Mouse (Mus musculus) CH12.LX (cell line): ENCODE results near the gene Nol6. TPM values are rescaled to one million over a fixed set of nuclear protein-coding genes. Genes with fewer than 3 reads are reported as not detected.

Experiments used
- DNase-seq: peaks from one replicate; pipeline ENCODE4 v3.0.0-alpha.2; 2013; ENCODE audit errors: extremely low read depth
- H3K27ac ChIP-seq: 2 replicates; pipeline ENCODE4 v1.5.1; 2012; ENCODE audit warnings: low read depth, mild to moderate bottlenecking, control low read depth, moderate library complexity; ENCODE audit not compliant: insufficient read depth
- H3K27me3 ChIP-seq: replicated peaks from 2 replicates; pipeline ENCODE3; 2012; ENCODE audit warnings: inconsistent platforms
- H3K36me3 ChIP-seq, 2 experiments: replicated peaks in 1 of 2; 2 replicates each; pipeline versions ENCODE3 to v1.6.1; 2012; ENCODE audit warnings: inconsistent platforms in 1 of 2, low read length in 1 of 2, mild to moderate bottlenecking in 1 of 2, mixed read lengths in 1 of 2, moderate library complexity in 1 of 2; ENCODE audit not compliant: control insufficient read depth in 1 of 2, insufficient read depth in 1 of 2
- H3K4me1 ChIP-seq, 2 experiments: 2 replicates each; pipeline ENCODE4 v1.6.1; 2012; ENCODE audit warnings: inconsistent platforms in 1 of 2, moderate library complexity in 1 of 2; ENCODE audit not compliant: insufficient read depth in 2 of 2, control insufficient read depth in 1 of 2
- H3K4me2 ChIP-seq: 2 replicates; pipeline ENCODE4 v1.6.1; 2012; ENCODE audit warnings: low read depth, mild to moderate bottlenecking, control low read depth; ENCODE audit not compliant: poor library complexity, insufficient read depth, severe bottlenecking
- H3K4me3 ChIP-seq, 3 experiments: fragments of 150-350 bp in 1 of 3; sonication (generic) in 1 of 3; replicated peaks in 1 of 3; 2 replicates each; pipeline versions ENCODE3 to v1.5.1; 2011 to 2012; ENCODE audit warnings: low read depth in 2 of 3, low read length in 2 of 3, mild to moderate bottlenecking in 2 of 3, moderate library complexity in 2 of 3, control low read depth in 1 of 3, improper control_type of control experiment in 1 of 3, inconsistent platforms in 1 of 3, mixed read lengths in 1 of 3; ENCODE audit not compliant: poor library complexity in 1 of 3
- H3K79me2 ChIP-seq: replicated peaks from 2 replicates; pipeline ENCODE4 v1.6.1; 2012; ENCODE audit warnings: mild to moderate bottlenecking, moderate library complexity; ENCODE audit not compliant: control insufficient read depth, poor library complexity, insufficient read depth, severe bottlenecking; ENCODE audit errors: extremely low read depth
- H3K9ac ChIP-seq: 2 replicates; pipeline ENCODE4 v1.6.1; 2012; ENCODE audit warnings: low read depth, mild to moderate bottlenecking, control low read depth, moderate library complexity; ENCODE audit not compliant: insufficient read depth
- H3K9me3 ChIP-seq: replicated peaks from 2 replicates; pipeline ENCODE3; 2012; ENCODE audit warnings: low read length, inconsistent platforms, mixed read lengths
- CHD1 ChIP-seq: IDR thresholded peaks from 2 replicates; pipeline ENCODE4 v1.6.1; 2012; ENCODE audit warnings: low read depth, low read length, improper control_type of control experiment, inconsistent platforms
- CHD2 ChIP-seq: IDR thresholded peaks from 2 replicates; pipeline ENCODE4 v1.6.1; 2011; ENCODE audit warnings: low read length, improper control_type of control experiment
- CTCF ChIP-seq, 2 experiments: IDR thresholded peaks in 1 of 2; conservative IDR thresholded peaks in 1 of 2; 2 replicates each; pipeline ENCODE4 v1.5.1; 2011 to 2012; ENCODE audit warnings: low read depth in 2 of 2, low read length in 2 of 2, improper control_type of control experiment in 1 of 2, inconsistent platforms in 1 of 2, mild to moderate bottlenecking in 1 of 2, moderate library complexity in 1 of 2
- E2F4 ChIP-seq: IDR thresholded peaks from 2 replicates; pipeline ENCODE4 v1.6.1; 2011; ENCODE audit warnings: low read depth, low read length, improper control_type of control experiment; ENCODE audit not compliant: insufficient replicate concordance
- ELF1 ChIP-seq: IDR thresholded peaks from 2 replicates; pipeline ENCODE4 v1.6.1; 2014; ENCODE audit warnings: low read depth, mild to moderate bottlenecking, inconsistent platforms, low read length, improper control_type of control experiment
- ETS1 ChIP-seq: conservative IDR thresholded peaks from 2 replicates; pipeline ENCODE4 v1.6.1; 2012; ENCODE audit warnings: low read depth, mild to moderate bottlenecking, inconsistent platforms, low read length, improper control_type of control experiment, moderate library complexity
- GABPA ChIP-seq: IDR thresholded peaks from 2 replicates; pipeline ENCODE4 v1.6.1; 2012; ENCODE audit warnings: low read depth, low read length, improper control_type of control experiment, inconsistent platforms; ENCODE audit not compliant: insufficient replicate concordance
- IRF4 ChIP-seq: IDR thresholded peaks from 2 replicates; pipeline ENCODE4 v1.6.1; 2014; ENCODE audit warnings: low read depth, mild to moderate bottlenecking, inconsistent platforms, low read length, improper control_type of control experiment
- JUN ChIP-seq: IDR thresholded peaks from 2 replicates; pipeline ENCODE4 v1.6.1; 2011; ENCODE audit warnings: low read depth, mild to moderate bottlenecking, low read length, improper control_type of control experiment, moderate library complexity; ENCODE audit not compliant: insufficient read depth
- JUND ChIP-seq: conservative IDR thresholded peaks from 2 replicates; pipeline ENCODE4 v1.6.1; 2011; ENCODE audit warnings: low read depth, low read length, improper control_type of control experiment
- KAT2A ChIP-seq: IDR thresholded peaks from 2 replicates; pipeline ENCODE4 v1.6.1; 2012; ENCODE audit warnings: low read length, improper control_type of control experiment, inconsistent platforms; ENCODE audit not compliant: insufficient replicate concordance
- MAX ChIP-seq: IDR thresholded peaks from 2 replicates; pipeline ENCODE4 v1.6.1; 2011; ENCODE audit warnings: low read length, improper control_type of control experiment
- MAZ ChIP-seq: IDR thresholded peaks from 2 replicates; pipeline ENCODE4 v1.6.1; 2012; ENCODE audit warnings: low read depth, mild to moderate bottlenecking, inconsistent platforms, low read length, improper control_type of control experiment, moderate library complexity
- MYC ChIP-seq: IDR thresholded peaks from 2 replicates; pipeline ENCODE4 v1.6.1; 2011; ENCODE audit warnings: low read depth, mild to moderate bottlenecking, improper control_type of control experiment, low read length
- NRF1 ChIP-seq: IDR thresholded peaks from 2 replicates; pipeline ENCODE4 v1.6.1; 2014; ENCODE audit warnings: low read depth, mild to moderate bottlenecking, inconsistent platforms, low read length, improper control_type of control experiment, moderate library complexity
- RAD21 ChIP-seq: IDR thresholded peaks from 2 replicates; pipeline ENCODE4 v1.6.1; 2011; ENCODE audit warnings: low read depth, mild to moderate bottlenecking, low read length, improper control_type of control experiment, moderate library complexity
- SMC3 ChIP-seq: IDR thresholded peaks from 2 replicates; pipeline ENCODE4 v1.6.1; 2011; ENCODE audit warnings: low read depth, low read length, improper control_type of control experiment
- TBP ChIP-seq: conservative IDR thresholded peaks from 2 replicates; pipeline ENCODE4 v1.6.1; 2011; ENCODE audit warnings: low read depth, low read length, improper control_type of control experiment
- TCF12 ChIP-seq: IDR thresholded peaks from 2 replicates; pipeline ENCODE4 v1.6.1; 2014; ENCODE audit warnings: low read depth, mild to moderate bottlenecking, inconsistent platforms, low read length, improper control_type of control experiment
- USF2 ChIP-seq: conservative IDR thresholded peaks from 2 replicates; pipeline ENCODE4 v1.6.1; 2011; ENCODE audit warnings: low read depth, low read length, improper control_type of control experiment
- ZC3H11A ChIP-seq: IDR thresholded peaks from 2 replicates; pipeline ENCODE4 v1.6.1; 2012; ENCODE audit warnings: low read depth, mild to moderate bottlenecking, inconsistent platforms, low read length, improper control_type of control experiment
- ZMIZ1 ChIP-seq: IDR thresholded peaks from 2 replicates; pipeline ENCODE4 v1.6.1; 2012; ENCODE audit warnings: low read depth, mild to moderate bottlenecking, inconsistent platforms, low read length, improper control_type of control experiment
- ZNF384 ChIP-seq: IDR thresholded peaks from 2 replicates; pipeline ENCODE4 v1.6.1; 2012; ENCODE audit warnings: low read depth, low read length, improper control_type of control experiment, inconsistent platforms
- dilution Hi-C: fragments of 300-500 bp; cut with MboI; formaldehyde crosslinking; loops from 2 replicates; pipeline ENCODE4 v1.14.3; 2020; ENCODE audit warnings: low sequenced_read_pairs; ENCODE audit not compliant: extremely low pct_unique_long_range_greater_than_20kb, extremely low pct_ligation_motif_present
- in situ Hi-C: fragments of 300-500 bp; cut with MboI; formaldehyde crosslinking; loops from 3 replicates; pipeline ENCODE4 v1.14.3; 2019; ENCODE audit warnings: low sequenced_read_pairs, low pct_ligation_motif_present, low pct_unique_long_range_greater_than_20kb, mixed read lengths
- polyA plus RNA-seq: library from polyadenylated mRNA; unstranded; fragments of >175 nt; gene quantifications from 2 replicates; pipeline ENCODE4 v1.2.1, GENCODE M21; 2012; ENCODE audit warnings: low read depth; ENCODE audit not compliant: insufficient read length
- total RNA-seq, 2 experiments: library from RNA; depleted of rRNA; stranded (reverse); fragments of 300-350 nt in 1 of 2; fragments of >200 nt in 1 of 2; gene quantifications; 2 replicates each; pipeline ENCODE4 v1.2.3; 2012 to 2014

The Nol6 gene
- total and polyA plus RNA-seq, 3 experiments, result 22.0 to 81.5 (median 30.0) TPM

DNA sequence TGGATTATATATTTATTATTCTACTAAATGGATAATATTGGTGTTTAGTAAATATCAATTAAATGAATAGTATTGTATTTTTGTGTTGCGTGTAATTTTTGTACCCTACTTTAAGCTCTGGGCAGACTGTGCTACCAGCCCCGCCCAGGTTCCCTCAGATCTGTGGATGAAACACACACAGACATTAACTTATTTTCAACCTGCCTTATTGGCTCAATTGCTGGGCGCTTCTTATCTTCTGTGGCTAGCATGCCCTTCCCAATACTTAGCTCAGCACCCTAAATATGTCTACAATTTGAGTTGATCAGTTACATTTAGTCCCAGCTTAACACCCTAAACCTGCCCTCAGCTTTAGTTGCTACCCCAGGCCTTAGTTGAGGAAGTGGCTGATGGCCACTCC is 37.0 kb upstream of the Nol6 start:
- H3K4me3 ChIP-seq, result no peak overlapping the region
- TF ChIP-seq CTCF (conservative IDR thresholded peaks at IDR 0.05 in 1 of 2, IDR thresholded peaks at IDR 0.05 in 1 of 2; ENCODE audit: low read depth in 2 of 2, low read length in 2 of 2), result no peak
- TF ChIP-seq KAT2A, result no peak
- no peak for TF ChIP-seq ZNF384
- TF ChIP-seq JUN, result no peak
- no peak for TF ChIP-seq ZC3H11A
- no peak for TF ChIP-seq MAX
- no peak for TF ChIP-seq RAD21
- no peak for TF ChIP-seq IRF4
- TF ChIP-seq E2F4, result no peak
- no peak for TF ChIP-seq GABPA
- no peak for TF ChIP-seq NRF1
- TF ChIP-seq MYC, result no peak
- no peak for TF ChIP-seq ETS1
- no peak for TF ChIP-seq TBP
- no peaks in the 10 kb centered on the region for H3K27me3 ChIP-seq
- H3K9me3 ChIP-seq, result no peaks in the 10 kb centered on the region
- no peak overlapping the region for H3K27ac ChIP-seq
- dilution Hi-C loops, result no loop called here
- H3K4me1 ChIP-seq, result peaks cover 0 to 9% of the 10 kb centered on the region in 2 experiments; a peak in 2 of 4 replicates
- H3K9ac ChIP-seq, result no peak overlapping the region
- H3K36me3 ChIP-seq, result peaks cover 0 to 11% of the 10 kb centered on the region in 2 experiments
- in situ Hi-C loops, result no loop called here
- no peak for DNase-seq
- H3K79me2 ChIP-seq, result 0 out of 2 replicates have a peak, but pooled peaks cover 3% of the 10 kb centered on the region
- H3K4me2 ChIP-seq, result no peak overlapping the region

DNA sequence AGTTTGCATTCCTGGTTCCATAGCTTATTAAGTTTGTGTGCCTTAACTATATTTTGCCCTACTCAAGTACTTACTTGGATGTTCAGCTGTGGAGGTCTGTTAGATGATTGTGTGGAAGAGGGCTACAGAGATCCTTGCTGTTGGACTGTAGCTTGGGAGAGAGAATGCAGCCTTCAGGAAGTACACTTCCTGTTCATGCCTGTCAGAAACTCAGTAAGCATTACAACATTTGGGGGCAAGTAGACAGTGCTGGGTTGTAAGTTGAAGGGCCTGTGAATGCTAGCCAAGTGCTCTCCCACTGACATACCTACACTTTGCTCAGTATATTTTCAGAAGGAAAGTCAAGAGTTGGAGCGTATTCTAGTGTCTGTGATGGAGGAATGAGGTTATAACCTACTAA is 34.0 kb upstream of the Nol6 start:
- H3K9ac ChIP-seq, result no peak overlapping the region
- peaks cover 0 to 17% of the 10 kb centered on the region in 2 experiments; a peak in 2 of 4 replicates for H3K4me1 ChIP-seq
- no peak overlapping the region for H3K4me3 ChIP-seq
- no peaks in the 10 kb centered on the region for H3K27me3 ChIP-seq
- H3K4me2 ChIP-seq, result no peak overlapping the region
- no peak for TF ChIP-seq E2F4
- TF ChIP-seq MAZ, result no peak
- no peak for TF ChIP-seq CHD2
- no peak for TF ChIP-seq CTCF (conservative IDR thresholded peaks at IDR 0.05 in 1 of 2, IDR thresholded peaks at IDR 0.05 in 1 of 2; ENCODE audit: low read depth in 2 of 2, low read length in 2 of 2)
- TF ChIP-seq RAD21, result no peak
- no peak for TF ChIP-seq ZNF384
- TF ChIP-seq GABPA, result no peak
- no peak for TF ChIP-seq NRF1
- TF ChIP-seq TBP, result no peak
- TF ChIP-seq USF2, result no peak
- no peak for TF ChIP-seq ETS1
- TF ChIP-seq SMC3, result no peak
- TF ChIP-seq MAX, result no peak
- TF ChIP-seq CHD1, result no peak
- TF ChIP-seq TCF12, result no peak
- TF ChIP-seq JUN, result no peak
- TF ChIP-seq JUND, result no peak
- TF ChIP-seq ZMIZ1, result no peak
- TF ChIP-seq ELF1, result no peak
- DNase-seq, result no peak
- dilution Hi-C loops, result no loop called here
- no peaks in the 10 kb centered on the region for H3K9me3 ChIP-seq
- H3K79me2 ChIP-seq, result 0 out of 2 replicates have a peak, but pooled peaks cover 3% of the 10 kb centered on the region
- in situ Hi-C loops, result no loop called here
- H3K36me3 ChIP-seq, result peaks cover 0 to 9% of the 10 kb centered on the region in 2 experiments
- no peak overlapping the region for H3K27ac ChIP-seq
